Mouse (Mus musculus): ENCODE measurements at regions not wholly inside any gene's neighbourhood (a gene's known extent, or its start where the extent isn't known, plus 50 kb on each side); places are given as distances from the start of the nearest gene placed in this dataset.

DNA sequence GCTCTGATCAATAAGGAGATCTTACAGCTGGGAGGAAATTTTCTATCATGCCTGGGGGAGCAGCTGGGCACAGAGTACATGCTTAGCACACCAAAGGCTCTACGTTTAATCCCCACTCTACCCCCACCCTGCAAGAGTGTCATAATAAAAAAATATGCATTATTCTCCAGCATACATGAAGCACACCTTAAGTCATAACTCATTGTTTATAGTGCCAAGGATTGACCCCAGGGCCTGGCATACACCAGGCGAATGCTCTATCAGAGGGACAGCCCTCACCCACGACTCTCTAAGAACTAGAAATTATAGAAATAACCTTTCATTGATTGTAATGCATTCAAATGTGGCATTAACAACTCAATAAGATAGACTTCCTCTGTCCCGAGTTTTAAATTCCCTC is 59.4 kb upstream of the Ppp2r5c start:
- no peak overlapping the region for H3K27ac ChIP-seq (ENCODE audit: low read depth)
- no peak overlapping the region for H3K9ac ChIP-seq
- no peaks in the 10 kb centered on the region for H3K4me1 ChIP-seq (ENCODE audit: insufficient read depth)
- no peak overlapping the region for H3K4me2 ChIP-seq
- no peaks in the 10 kb centered on the region for H3K36me3 ChIP-seq (ENCODE audit: insufficient read depth)
- no peak for TF ChIP-seq CTCF (IDR thresholded peaks at IDR 0.05; ENCODE audit: low read depth)
- ATAC-seq (ENCODE audit: insufficient read depth) (no peak), DNase-seq (no peak)
- WGBS, result 75% methylated on average over 4 of the region's 4 CpGs
- H3K9me3 ChIP-seq (ENCODE audit: low read depth, low read length), result no peaks in the 10 kb centered on the region
- no peak overlapping the region for H3K4me3 ChIP-seq (ENCODE audit: low read depth, low read length)
- no peaks in the 10 kb centered on the region for H3K27me3 ChIP-seq (ENCODE audit: insufficient read depth, low read length)

GRCm38 (mm10) chr12:110389439-110389838 is 57.5 kb upstream of the Ppp2r5c start:
- TF ChIP-seq CTCF (IDR thresholded peaks at IDR 0.05; ENCODE audit: low read depth), result no peak
- Histone ChIP-seq H3K36me3 (ENCODE audit: insufficient read depth) (no peaks in the 10 kb centered on the region), H3K4me2 (no peak overlapping the region), H3K9me3 (ENCODE audit: low read depth, low read length) (no peaks in the 10 kb centered on the region), H3K27ac (ENCODE audit: low read depth) (no peak overlapping the region), H3K4me1 (ENCODE audit: insufficient read depth) (no peaks in the 10 kb centered on the region), H3K4me3 (ENCODE audit: low read depth, low read length) (no peak overlapping the region), H3K9ac (no peak overlapping the region), H3K27me3 (ENCODE audit: insufficient read depth, low read length) (no peaks in the 10 kb centered on the region)
- DNase-seq (no peak), ATAC-seq (ENCODE audit: insufficient read depth) (no peak)
- 68% methylated on average over 12 of the region's 12 CpGs for WGBS

GRCm38 (mm10) chr12:110391464-110391863 is 55.5 kb upstream of the Ppp2r5c start:
- H3K27ac ChIP-seq (ENCODE audit: low read depth), result no peak overlapping the region
- H3K9ac ChIP-seq, result no peak overlapping the region
- no peaks in the 10 kb centered on the region for H3K36me3 ChIP-seq (ENCODE audit: insufficient read depth)
- no peak overlapping the region for H3K4me3 ChIP-seq (ENCODE audit: low read depth, low read length)
- no peaks in the 10 kb centered on the region for H3K27me3 ChIP-seq (ENCODE audit: insufficient read depth, low read length)
- no peaks in the 10 kb centered on the region for H3K9me3 ChIP-seq (ENCODE audit: low read depth, low read length)
- ATAC-seq (ENCODE audit: insufficient read depth) (no peak), DNase-seq (no peak)
- no peaks in the 10 kb centered on the region for H3K4me1 ChIP-seq (ENCODE audit: insufficient read depth)
- 61% methylated on average over 8 of the region's 8 CpGs for WGBS
- no peak overlapping the region for H3K4me2 ChIP-seq
- TF ChIP-seq CTCF (IDR thresholded peaks at IDR 0.05; ENCODE audit: low read depth), result no peak

DNA sequence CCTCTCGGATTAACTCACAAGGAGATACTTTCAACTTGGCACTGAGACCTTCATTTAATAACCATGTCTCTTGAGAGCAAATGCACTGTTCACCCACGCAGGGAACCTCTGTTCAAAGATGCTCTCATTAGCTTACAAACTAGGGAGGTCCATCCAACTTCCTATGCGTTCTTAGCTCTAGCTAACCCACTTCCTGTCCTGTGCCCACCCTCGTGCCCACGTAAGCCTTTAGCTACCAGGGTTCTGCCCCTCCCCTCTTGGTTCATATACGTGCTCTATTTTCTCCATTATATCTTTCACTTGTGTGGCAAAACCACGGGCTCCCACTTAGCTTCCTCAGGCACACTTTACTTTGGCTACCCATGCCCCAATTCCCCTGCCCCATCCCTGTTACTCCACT is 53.4 kb upstream of the Ppp2r5c start:
- no peaks in the 10 kb centered on the region for H3K9me3 ChIP-seq (ENCODE audit: low read depth, low read length)
- H3K4me1 ChIP-seq (ENCODE audit: insufficient read depth), result no peaks in the 10 kb centered on the region
- H3K4me3 ChIP-seq (ENCODE audit: low read depth, low read length), result no peak overlapping the region
- H3K36me3 ChIP-seq (ENCODE audit: insufficient read depth), result no peaks in the 10 kb centered on the region
- DNase-seq (no peak), ATAC-seq (ENCODE audit: insufficient read depth) (no peak)
- H3K27ac ChIP-seq (ENCODE audit: low read depth), result no peak overlapping the region
- H3K9ac ChIP-seq, result no peak overlapping the region
- no peak for TF ChIP-seq CTCF (IDR thresholded peaks at IDR 0.05; ENCODE audit: low read depth)
- 81% methylated on average over 7 of the region's 7 CpGs for WGBS
- H3K27me3 ChIP-seq (ENCODE audit: insufficient read depth, low read length), result no peaks in the 10 kb centered on the region
- no peak overlapping the region for H3K4me2 ChIP-seq
